Mouse (Mus musculus) hindbrain, embryonic 13.5 days (tissue): Measurements from ENCODE around the gene Btg3. TPM values are rescaled to one million over a fixed set of nuclear protein-coding genes. Genes with fewer than 3 reads are reported as not detected.

Experiments used
- ATAC-seq: fragments of 200-750 bp; cut with Nextera tagmentation; 2 replicates; pipeline ENCODE4 v1.8.0; 2017; ENCODE audit warnings: moderate TSS enrichment; ENCODE audit not compliant: low FRiP score
- H3K27ac ChIP-seq: fragments of 300-500 bp; sonication (generic); 2 replicates; pipeline ENCODE4 v1.5.1; 2015; ENCODE audit warnings: inconsistent platforms, mild to moderate bottlenecking, moderate library complexity
- H3K27me3 ChIP-seq: fragments of 300-500 bp; sonication (generic); 2 replicates; pipeline ENCODE4 v1.6.1; 2015; ENCODE audit warnings: mild to moderate bottlenecking, inconsistent platforms
- H3K36me3 ChIP-seq: fragments of 300-500 bp; sonication (generic); 2 replicates; pipeline ENCODE4 v1.6.1; 2015; ENCODE audit warnings: mild to moderate bottlenecking, inconsistent platforms
- H3K4me1 ChIP-seq: fragments of 300-500 bp; sonication (generic); replicated peaks from 2 replicates; pipeline ENCODE4 v1.6.1; 2015; ENCODE audit warnings: inconsistent platforms
- H3K4me2 ChIP-seq: fragments of 300-500 bp; sonication (generic); 2 replicates; pipeline ENCODE4 v1.6.1; 2015; ENCODE audit warnings: inconsistent platforms, mild to moderate bottlenecking, moderate library complexity
- H3K4me3 ChIP-seq: fragments of 300-500 bp; sonication (generic); 2 replicates; pipeline ENCODE4 v1.5.1; 2015; ENCODE audit warnings: mild to moderate bottlenecking, inconsistent platforms
- H3K9ac ChIP-seq: fragments of 300-500 bp; sonication (generic); 2 replicates; pipeline ENCODE4 v1.6.1; 2015; ENCODE audit warnings: mild to moderate bottlenecking, inconsistent platforms
- H3K9me3 ChIP-seq: fragments of 300-500 bp; sonication (generic); 2 replicates; pipeline ENCODE4 v1.6.1; 2016; ENCODE audit warnings: inconsistent platforms
- WGBS: fragments of 180-500 bp; shearing (Covaris S2); methylation state at CpG from one replicate; pipeline ENCODE4 v1.1.7; 2015; 5-methylcytosine and 5-hydroxymethylcytosine counted together
- polyA plus RNA-seq: library from polyadenylated mRNA; unstranded; fragments of >200 nt; fragmentation: Nextera tagmentation; extraction: Ambion mirVana; gene quantifications from 2 replicates; pipeline ENCODE4 v1.2.1, GENCODE M21; 2015

The Btg3 gene
- polyA plus RNA-seq, 1 experiment from 2014 or later, result 26.1 TPM

- no peaks in the 10 kb centered on the region for H3K4me1 ChIP-seq
- no peaks in the 10 kb centered on the region for H3K27me3 ChIP-seq
- no peak overlapping the region for H3K4me2 ChIP-seq
- H3K4me3 ChIP-seq, result no peak overlapping the region
- no peak for ATAC-seq
- WGBS, result 79% methylated on average over 5 of the region's 5 CpGs
- no peaks in the 10 kb centered on the region for H3K9me3 ChIP-seq
- no peak overlapping the region for H3K9ac ChIP-seq
- no peaks in the 10 kb centered on the region for H3K36me3 ChIP-seq
- H3K27ac ChIP-seq, result no peak overlapping the region
Observed at GRCm38 (mm10) chr16:78283231-78283630, 93.8 kb downstream of the Btg3 start.

Other genes starting within 250 kb of the Btg3 start
- gene Cxadr, start 75.7 kb downstream of the Btg3 start, polyA plus RNA-seq, result 129 and 131 TPM in 2 replicates
- 8.0 and 9.6 TPM in 2 replicates for gene D16Ertd472e, start 199.5 kb upstream of the Btg3 start, polyA plus RNA-seq